In the genomic region with DNA sequence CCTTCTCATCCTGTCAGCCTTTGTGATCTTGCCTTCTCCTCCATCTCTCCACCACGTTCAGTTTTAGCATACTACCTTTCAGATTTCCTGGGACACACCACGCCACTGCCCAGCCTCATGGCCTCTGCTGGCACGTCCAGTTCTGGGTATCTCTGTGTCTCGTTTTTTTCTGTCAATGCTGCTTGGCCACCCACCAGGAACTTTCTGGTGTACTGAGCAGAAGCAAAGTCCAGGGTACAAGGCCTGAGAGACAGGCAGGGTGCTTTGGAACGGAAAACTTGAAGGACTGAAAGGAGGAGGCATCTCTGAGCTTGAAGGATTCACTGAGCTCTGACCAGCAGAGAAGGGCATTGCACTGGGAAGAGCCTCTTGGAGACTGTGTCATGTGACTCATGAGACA, we compare ENCODE assay signal across 20 mouse cellular contexts. TPM values are rescaled to one million over a fixed set of nuclear protein-coding genes. Genes with fewer than 3 reads are reported as not detected.
A peak's percentile ranks its signal among the peaks of the same experiment; 100 is the strongest.
DNase-seq lines count a peak whose midpoint lies in the region; ATAC-seq lines count a peak whose summit lies in the region.
"Had no signal": no experiment of that assay in that cellular context is flagged by ENCODE, and none has a peak within 500 bp of the region (broad histone marks: within the 10 kb centered on the region; RNA-seq: fewer than 3 reads in every experiment).

No protein-coding gene starts in this region.

- no peak for ATAC-seq in kidney, embryonic 16.5 days (ENCODE audit: low FRiP score, low TSS enrichment)
- ATAC-seq: forebrain, embryonic 14.5 days had no signal

- WGBS in kidney, embryonic 16.5 days = 73% methylated on average over 5 of the region's 5 CpGs

- no peaks in the 10 kb centered on the region for H3K36me3 ChIP-seq in kidney, embryonic 16.5 days (ENCODE audit: insufficient read depth, low read length)
- H3K36me3 ChIP-seq: embryonic facial prominence, embryonic 15.5 days; forebrain, embryonic 10.5 days; heart, embryonic 15.5 days; hindbrain, embryonic 10.5 days had no signal

- H3K4me1 ChIP-seq in kidney, embryonic 16.5 days (ENCODE audit: insufficient read depth, low read length) = peaks cover 6% of the 10 kb centered on the region

- peak; percentile 26 for DNase-seq in cerebellum, adult 11-12 months
- no peak for DNase-seq in cerebellum, adult 8-10 months
- DNase-seq in kidney, adult 11 months = peak; percentile 78
- DNase-seq in kidney, adult 9 months = peak; percentile 84
- no peak for DNase-seq in kidney, postnatal 10 days
- DNase-seq in frontal cortex, postnatal 36 days (ENCODE audit: low spot score in 2 of 2) = no peak
- DNase-seq: adrenal gland, postnatal 10 days; embryo, embryonic 11 days; gastrocnemius, postnatal 10 days; heart, adult 2 months; heart, postnatal 14 days had no signal

- no peak overlapping the region for H3K4me2 ChIP-seq in kidney, embryonic 16.5 days (replicated peaks; ENCODE audit: low read depth, low read length)
- H3K4me2 ChIP-seq: embryonic facial prominence, embryonic 15.5 days; heart, embryonic 11.5 days; heart, embryonic 15.5 days; hindbrain, embryonic 14.5 days had no signal

- no peaks in the 10 kb centered on the region for H3K9me3 ChIP-seq in kidney, embryonic 16.5 days (ENCODE audit: low read length)
- H3K9me3 ChIP-seq: embryonic facial prominence, embryonic 15.5 days; forebrain, embryonic 10.5 days; heart, embryonic 15.5 days; hindbrain, embryonic 10.5 days had no signal

- no peak overlapping the region for H3K27ac ChIP-seq in kidney, embryonic 16.5 days (ENCODE audit: low read length)
- H3K27ac ChIP-seq: embryonic facial prominence, embryonic 15.5 days; forebrain, embryonic 10.5 days; heart, adult 2 months; heart, embryonic 15.5 days; hindbrain, embryonic 10.5 days; hindbrain, embryonic 14.5 days had no signal

- no peaks in the 10 kb centered on the region for H3K27me3 ChIP-seq in kidney, embryonic 16.5 days (ENCODE audit: insufficient read depth, low read length)
- H3K27me3 ChIP-seq: embryonic facial prominence, embryonic 15.5 days; heart, embryonic 15.5 days had no signal

- H3K4me3 ChIP-seq in kidney, embryonic 16.5 days (ENCODE audit: low read length) = no peak overlapping the region
- H3K4me3 ChIP-seq: embryonic facial prominence, embryonic 15.5 days; erythroblast, embryonic 14.5 days; forebrain, embryonic 10.5 days; heart, adult 2 months; heart, embryonic 15.5 days; hindbrain, embryonic 10.5 days had no signal

- no peak overlapping the region for H3K9ac ChIP-seq in kidney, embryonic 16.5 days (replicated peaks; ENCODE audit: low read length)
- H3K9ac ChIP-seq: embryonic facial prominence, embryonic 15.5 days; heart, embryonic 15.5 days; hindbrain, embryonic 14.5 days had no signal

RNA-seq across cellular contexts. Expression of a gene that starts 25.1 kb away (rescaled TPM):
- 0.30 and 0.32 TPM in 2 replicates for polyA plus RNA-seq in kidney, embryonic 16.5 days (2015; fragmentation: Nextera tagmentation; extraction: Ambion mirVana)

Comparison
In these comparisons a context has a peak if more than half of its experiments do, and no peak if none do; other contexts are left out.
1. DNase-seq: peak in cerebellum, adult 11-12 months (single experiment), kidney, adult 11 months (single experiment) and kidney, adult 9 months (single experiment); none in cerebellum, adult 8-10 months (single experiment), kidney, postnatal 10 days (single experiment) and frontal cortex, postnatal 36 days (0 of 2).